Mouse (Mus musculus) cerebellum, adult 9-10 months (tissue): ENCODE data around the gene Spint3.
A peak's percentile ranks its signal among the peaks of the same experiment; 100 is the strongest.
"Not testable (repeated sequence)": the region's sequence is repeated elsewhere in the genome, so short reads cannot be mapped to it uniquely, and the experiment has no call there.

ENCODE experiments used
- DNase-seq: peaks from one replicate; pipeline ENCODE4 v3.0.0; 2022

The Spint3 gene

GRCm38 (mm10) chr2:164573359-164573758 is at the start of gene Spint3:
Spint3 (minus strand) TSS chr2:164573459.
- DNase-seq: not testable (repeated sequence)

GRCm38 (mm10) chr2:164621775-164622174 is 48.5 kb upstream of the Spint3 start:
- DNase-seq: no peak

GRCm38 (mm10) chr2:164619050-164619449 is 45.8 kb upstream of the Spint3 start:
- DNase-seq: no peak

- no peak for DNase-seq
Measured at GRCm38 (mm10) chr2:164615386-164615785, 42.1 kb upstream of the Spint3 start.

- not testable (repeated sequence) for DNase-seq
Measured at GRCm38 (mm10) chr2:164613471-164613870, 40.2 kb upstream of the Spint3 start, which contains the start of the genes Wfdc6b and Wfdc8. Wfdc6b (plus strand) TSS chr2:164613522. Wfdc8 (minus strand) TSS chr2:164613626.

GRCm38 (mm10) chr2:164608781-164609180 is 35.5 kb upstream of the Spint3 start:
- DNase-seq: no peak

- no peak for DNase-seq
Measured at GRCm38 (mm10) chr2:164604411-164604810, 31.2 kb upstream of the Spint3 start.

GRCm38 (mm10) chr2:164603482-164603881 is 30.2 kb upstream of the Spint3 start:
- DNase-seq: no peak

- no peak for DNase-seq
Measured at GRCm38 (mm10) chr2:164600179-164600578, 26.9 kb upstream of the Spint3 start.

- DNase-seq: no peak
Measured at GRCm38 (mm10) chr2:164593494-164593893, 20.2 kb upstream of the Spint3 start, which contains the start of gene Eppin. Eppin (minus strand) TSS chr2:164593594.

GRCm38 (mm10) chr2:164592014-164592413 is 18.8 kb upstream of the Spint3 start:
- peak; percentile 1 for DNase-seq

- DNase-seq: not testable (repeated sequence)
Measured at GRCm38 (mm10) chr2:164585025-164585725, 11.9 kb upstream of the Spint3 start, which contains the start of gene Wfdc6a. Wfdc6a (minus strand) TSS chr2:164585447.

- no peak for DNase-seq
Measured at GRCm38 (mm10) chr2:164567460-164567859, 5.8 kb downstream of the Spint3 start.

GRCm38 (mm10) chr2:164566997-164567396 is 6.3 kb downstream of the Spint3 start:
- DNase-seq: no peak

GRCm38 (mm10) chr2:164564346-164564745 is 8.9 kb downstream of the Spint3 start:
- no peak for DNase-seq

GRCm38 (mm10) chr2:164563339-164564038 is 9.8 kb downstream of the Spint3 start:
- no peak for DNase-seq

GRCm38 (mm10) chr2:164562391-164563188 is 10.7 kb downstream of the Spint3 start, which contains the start of gene Wfdc2:
Wfdc2 (plus strand) TSS chr2:164562413.
- no peak for DNase-seq

- DNase-seq: no peak
Measured at GRCm38 (mm10) chr2:164560106-164560505, 13.2 kb downstream of the Spint3 start.

- DNase-seq: no peak
Measured at GRCm38 (mm10) chr2:164558991-164559645, 14.1 kb downstream of the Spint3 start.

- no peak for DNase-seq
Measured at GRCm38 (mm10) chr2:164558426-164558825, 14.8 kb downstream of the Spint3 start.

GRCm38 (mm10) chr2:164551502-164551901 is 21.8 kb downstream of the Spint3 start:
- DNase-seq: no peak

GRCm38 (mm10) chr2:164550895-164551269 is 22.4 kb downstream of the Spint3 start:
- no peak for DNase-seq
